Mouse (Mus musculus) myocyte (in vitro differentiated cells): ENCODE results near the gene Hoxd3.

Experiments used
- CEBPB ChIP-seq: IDR thresholded peaks from 2 replicates; pipeline ENCODE4 v1.6.1; 2011; ENCODE audit warnings: mild to moderate bottlenecking, moderate library complexity; ENCODE audit not compliant: poor library complexity, insufficient read depth, severe bottlenecking
- E2F4 ChIP-seq: IDR thresholded peaks from one replicate; pipeline ENCODE4 v1.6.1; 2011; ENCODE audit warnings: mild to moderate bottlenecking, control low read depth, moderate library complexity; ENCODE audit not compliant: insufficient read depth
- MAX ChIP-seq: IDR thresholded peaks from one replicate; pipeline ENCODE4 v1.6.1; 2011; ENCODE audit warnings: low read depth, mild to moderate bottlenecking, control low read depth
- MYOD1 ChIP-seq, 3 experiments: IDR thresholded peaks; one replicate each; pipeline ENCODE4 v1.6.1; 2011; ENCODE audit warnings: control low read depth in 2 of 3, low read depth in 2 of 3, mild to moderate bottlenecking in 2 of 3, moderate library complexity in 1 of 3; ENCODE audit not compliant: insufficient read length in 2 of 3, control insufficient read depth in 1 of 3
- MYOG ChIP-seq, 3 experiments: IDR thresholded peaks; one replicate each; pipeline ENCODE4 v1.6.1; 2011; ENCODE audit warnings: control low read depth in 2 of 3, low read depth in 2 of 3, mild to moderate bottlenecking in 2 of 3; ENCODE audit not compliant: insufficient read length in 2 of 3, control insufficient read depth in 1 of 3, insufficient read depth in 1 of 3
- POLR2A ChIP-seq: IDR thresholded peaks from one replicate; pipeline ENCODE4 v1.6.1; 2011; ENCODE audit warnings: low read depth, mild to moderate bottlenecking, control low read depth, moderate library complexity; ENCODE audit not compliant: insufficient read length
- POLR2AphosphoS2 ChIP-seq: IDR thresholded peaks from one replicate; pipeline ENCODE4 v1.6.1; 2011; ENCODE audit warnings: low read depth, control low read depth; ENCODE audit not compliant: insufficient read length
- REST ChIP-seq: IDR thresholded peaks from one replicate; pipeline ENCODE4 v1.6.1; 2011; ENCODE audit warnings: mild to moderate bottlenecking, control low read depth, moderate library complexity; ENCODE audit not compliant: insufficient read depth, insufficient read length
- TCF12 ChIP-seq: IDR thresholded peaks from one replicate; pipeline ENCODE4 v1.6.1; 2011; ENCODE audit warnings: mild to moderate bottlenecking, control low read depth; ENCODE audit not compliant: poor library complexity, insufficient read depth, severe bottlenecking
- USF1 ChIP-seq: IDR thresholded peaks from one replicate; pipeline ENCODE4 v1.6.1; 2011; ENCODE audit warnings: low read depth, mild to moderate bottlenecking, control low read depth, moderate library complexity

- TF ChIP-seq POLR2A (no peak), MYOG (IDR thresholded peaks at IDR 0.05; ENCODE audit: control insufficient read depth in 1 of 3, insufficient read depth in 1 of 3, insufficient read length in 2 of 3, low read depth in 2 of 3) (no peak), MAX (no peak), REST (no peak), USF1 (no peak), POLR2AphosphoS2 (no peak), MYOD1 (IDR thresholded peaks at IDR 0.05; ENCODE audit: control insufficient read depth in 1 of 3, insufficient read length in 2 of 3, low read depth in 2 of 3) (no peak), E2F4 (no peak), TCF12 (no peak), CEBPB (no peak)
Measured at GRCm38 (mm10) chr2:74720955-74721491, 9.3 kb downstream of the Hoxd3 start.
